Mouse (Mus musculus) ES-Bruce4 (cell line): ENCODE measurements around the gene Col11a2.

Source experiments
- CTCF ChIP-seq: IDR thresholded peaks from one replicate; pipeline ENCODE4 v1.8.1; 2011; ENCODE audit warnings: low read depth, low read length
- POLR2A ChIP-seq: IDR thresholded peaks from one replicate; pipeline ENCODE4 v1.8.1; 2011; ENCODE audit warnings: low read length; ENCODE audit not compliant: insufficient read depth

DNA sequence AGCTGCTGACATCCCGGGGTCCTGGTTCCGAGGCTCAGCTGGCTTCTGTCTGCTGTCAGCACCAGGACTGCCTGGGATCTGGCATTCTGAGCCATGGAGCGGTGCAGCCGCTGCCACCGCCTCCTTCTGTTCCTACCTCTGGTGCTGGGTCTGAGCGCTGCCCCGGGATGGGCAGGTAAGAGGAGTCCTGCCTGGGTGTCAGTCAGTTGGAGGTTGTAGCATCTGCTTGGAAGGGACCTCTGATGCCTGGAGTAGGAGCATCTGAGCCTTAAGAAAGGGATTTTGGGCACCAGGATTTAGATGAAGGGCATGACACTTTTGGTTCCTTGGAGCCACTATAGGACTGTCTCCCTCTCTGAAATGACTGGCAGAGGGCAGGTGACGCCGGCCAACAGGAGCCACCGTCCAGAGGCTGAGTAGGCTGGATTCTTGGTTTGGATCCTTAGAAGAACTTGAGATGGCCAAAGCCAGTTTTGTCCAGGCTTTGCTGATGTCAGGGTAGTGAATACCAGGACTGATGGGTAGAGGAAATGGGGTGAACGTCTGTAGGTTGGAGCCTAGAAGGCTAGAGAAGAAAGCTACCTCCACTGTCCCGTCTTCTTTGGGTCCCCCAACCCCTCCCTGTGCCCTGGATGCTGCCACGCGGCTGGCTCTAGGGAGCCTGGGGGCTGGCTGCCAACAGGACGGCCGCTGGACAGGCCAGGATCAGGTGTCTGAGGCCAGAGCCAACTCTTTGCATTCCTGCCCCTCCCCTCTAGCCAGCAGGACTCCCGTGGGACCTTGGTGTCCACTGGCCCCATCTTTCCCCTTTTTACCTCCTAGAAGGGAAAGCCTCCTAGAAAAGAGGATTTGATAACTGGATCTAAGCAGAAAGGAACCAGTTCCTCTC lies 569 bp downstream of the Col11a2 start:
- TF ChIP-seq POLR2A = no peak
- TF ChIP-seq CTCF = no peak
